Mouse (Mus musculus) kidney, embryonic 14.5 days (tissue): ENCODE measurements around the gene Krt34. TPM values are rescaled to one million over a fixed set of nuclear protein-coding genes. Genes with fewer than 3 reads are reported as not detected.

ENCODE experiments used
- ATAC-seq: fragments of 200-750 bp; cut with Nextera tagmentation; 2 replicates; pipeline ENCODE4 v1.8.0; 2017; ENCODE audit warnings: moderate number of reproducible peaks, mild to moderate bottlenecking, moderate TSS enrichment, moderate library complexity; ENCODE audit not compliant: low FRiP score, low TSS enrichment
- H3K27ac ChIP-seq: fragments of 300-500 bp; sonication (generic); 2 replicates; pipeline ENCODE4 v1.5.1; 2014; ENCODE audit warnings: low read depth, mild to moderate bottlenecking, low read length, moderate library complexity, mixed read lengths
- H3K27me3 ChIP-seq: fragments of 300-500 bp; sonication (generic); 2 replicates; pipeline ENCODE4 v1.6.1; 2014; ENCODE audit warnings: mild to moderate bottlenecking, low read length; ENCODE audit not compliant: control insufficient read depth, insufficient read depth
- H3K36me3 ChIP-seq: fragments of 300-500 bp; sonication (generic); 2 replicates; pipeline ENCODE4 v1.6.1; 2014; ENCODE audit warnings: low read length, mixed read lengths; ENCODE audit not compliant: control insufficient read depth, insufficient read depth
- H3K4me1 ChIP-seq: fragments of 300-500 bp; sonication (generic); 2 replicates; pipeline ENCODE4 v1.6.1; 2014; ENCODE audit warnings: low read length, mixed read lengths; ENCODE audit not compliant: control insufficient read depth, insufficient read depth
- H3K4me2 ChIP-seq: fragments of 300-500 bp; sonication (generic); replicated peaks from 2 replicates; pipeline ENCODE4 v1.6.1; 2014; ENCODE audit warnings: low read depth, mild to moderate bottlenecking, low read length
- H3K4me3 ChIP-seq: fragments of 300-500 bp; sonication (generic); 2 replicates; pipeline ENCODE4 v1.5.1; 2014; ENCODE audit warnings: mild to moderate bottlenecking, low read length
- H3K9ac ChIP-seq: fragments of 300-500 bp; sonication (generic); 2 replicates; pipeline ENCODE4 v1.6.1; 2014; ENCODE audit warnings: low read depth, mild to moderate bottlenecking, low read length, moderate library complexity
- H3K9me3 ChIP-seq: fragments of 300-500 bp; sonication (generic); 2 replicates; pipeline ENCODE4 v1.6.1; 2016; ENCODE audit warnings: low read length; ENCODE audit not compliant: control insufficient read depth
- WGBS: fragments of 180-500 bp; shearing (Covaris S2); extraction: QIAGEN DNeasy Blood & Tissue Kit; methylation state at CpG from one replicate; pipeline ENCODE4 v1.1.7; 2014; 5-methylcytosine and 5-hydroxymethylcytosine counted together
- polyA plus RNA-seq: library from polyadenylated mRNA; unstranded; fragments of >200 nt; fragmentation: Nextera tagmentation; extraction: Ambion mirVana; gene quantifications from 2 replicates; pipeline ENCODE4 v1.2.1, GENCODE M21; 2014

Gene Krt34
- polyA plus RNA-seq, 1 experiment from 2014 or later = not detected

DNA sequence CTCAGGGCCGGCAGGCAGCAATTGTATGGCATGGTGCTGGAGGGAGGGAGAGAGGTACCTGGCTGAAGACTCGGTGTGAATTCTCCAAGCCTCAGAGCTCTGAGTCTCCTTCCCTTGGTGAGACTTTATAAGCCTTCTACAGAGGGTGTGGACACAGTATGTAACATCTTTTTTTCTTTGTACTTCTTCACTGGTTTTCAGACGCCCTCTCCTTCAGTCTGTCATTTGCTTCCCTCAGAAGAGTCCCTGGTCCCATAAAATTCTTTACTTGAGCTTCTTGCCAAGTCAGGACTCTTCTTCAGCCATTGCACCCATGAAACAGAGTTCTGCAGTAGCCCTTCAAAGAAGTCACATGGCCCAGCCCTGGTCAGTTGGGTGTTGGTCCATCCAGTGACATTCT, 9.1 kb upstream of the Krt34 start, which contains the start of gene Krt31:
Gene Krt31 (minus strand): TSS at position 101 of the 400 bp plus-strand sequence.
- Histone ChIP-seq H3K36me3 (no peaks in the 10 kb centered on the region), H3K27ac (no peak within 1 kb of the TSS), H3K9me3 (no peaks in the 10 kb centered on the region), H3K27me3 (no peaks in the 10 kb centered on the region), H3K9ac (no peak within 1 kb of the TSS), H3K4me3 (no peak within 1 kb of the TSS), H3K4me1 (no peaks in the 10 kb centered on the region), H3K4me2 (no peak within 1 kb of the TSS)
- ATAC-seq = no peak
- 81% methylated on average over 3 of the region's 3 CpGs for WGBS

DNA sequence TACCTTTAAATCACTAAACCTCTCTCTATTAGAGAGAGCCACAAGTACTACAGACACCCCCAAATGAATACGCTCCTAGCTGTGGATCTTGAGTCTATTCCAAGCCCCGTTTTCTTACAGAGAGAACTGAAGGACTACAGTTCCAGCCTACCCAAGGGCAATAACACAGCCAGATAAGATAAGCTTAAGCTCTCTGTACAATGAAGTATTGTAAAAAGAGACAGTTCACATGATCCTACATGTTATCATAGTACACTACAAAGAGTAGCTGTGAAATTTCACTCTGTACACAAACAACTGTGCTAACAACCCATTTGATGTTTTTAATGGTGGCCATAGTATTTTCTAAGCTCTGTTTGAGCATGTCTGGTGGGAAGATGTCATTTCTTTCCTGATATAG, 5.8 kb upstream of the Krt34 start:
- no peak overlapping the region for H3K9ac ChIP-seq
- H3K27me3 ChIP-seq = no peaks in the 10 kb centered on the region
- no peaks in the 10 kb centered on the region for H3K9me3 ChIP-seq
- no peaks in the 10 kb centered on the region for H3K4me1 ChIP-seq
- no peaks in the 10 kb centered on the region for H3K36me3 ChIP-seq
- ATAC-seq = no peak
- no peak overlapping the region for H3K27ac ChIP-seq
- H3K4me2 ChIP-seq = no peak overlapping the region
- WGBS = 87% methylated on average over 2 of the region's 2 CpGs
- H3K4me3 ChIP-seq = no peak overlapping the region

DNA sequence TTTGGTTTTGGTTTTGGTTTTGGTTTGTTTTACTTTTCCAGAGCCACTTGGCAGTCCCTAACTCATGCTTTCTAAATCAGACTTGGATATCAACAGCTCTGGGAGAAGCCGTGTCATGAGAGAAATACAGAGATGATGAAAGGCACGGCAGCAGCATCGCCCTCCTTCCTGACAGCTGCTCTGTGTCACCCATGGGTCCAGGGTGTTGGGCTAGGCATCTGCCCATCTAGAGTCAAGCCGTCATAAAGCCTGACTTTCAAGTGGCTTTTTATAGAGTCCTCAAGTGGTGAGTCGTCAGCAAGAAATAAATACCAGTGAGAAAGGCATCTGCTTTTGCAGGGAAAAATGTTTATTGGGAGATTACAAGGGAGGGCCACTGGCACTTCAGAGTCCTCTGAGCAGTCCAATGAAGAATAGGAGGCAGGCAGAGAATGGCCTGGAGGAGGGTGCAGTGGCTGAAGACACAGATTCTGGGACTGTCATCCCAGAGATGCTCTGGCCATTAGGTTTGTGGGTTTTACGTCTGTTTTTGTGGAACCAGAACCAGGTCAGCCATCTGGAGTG, 5.0 kb upstream of the Krt34 start:
- H3K9me3 ChIP-seq = no peaks in the 10 kb centered on the region
- H3K27ac ChIP-seq = no peak overlapping the region
- H3K4me2 ChIP-seq = no peak overlapping the region
- no peak overlapping the region for H3K9ac ChIP-seq
- WGBS = 73% methylated on average over 6 of the region's 6 CpGs
- no peaks in the 10 kb centered on the region for H3K36me3 ChIP-seq
- no peaks in the 10 kb centered on the region for H3K27me3 ChIP-seq
- no peak overlapping the region for H3K4me3 ChIP-seq
- no peaks in the 10 kb centered on the region for H3K4me1 ChIP-seq
- no peak for ATAC-seq

DNA sequence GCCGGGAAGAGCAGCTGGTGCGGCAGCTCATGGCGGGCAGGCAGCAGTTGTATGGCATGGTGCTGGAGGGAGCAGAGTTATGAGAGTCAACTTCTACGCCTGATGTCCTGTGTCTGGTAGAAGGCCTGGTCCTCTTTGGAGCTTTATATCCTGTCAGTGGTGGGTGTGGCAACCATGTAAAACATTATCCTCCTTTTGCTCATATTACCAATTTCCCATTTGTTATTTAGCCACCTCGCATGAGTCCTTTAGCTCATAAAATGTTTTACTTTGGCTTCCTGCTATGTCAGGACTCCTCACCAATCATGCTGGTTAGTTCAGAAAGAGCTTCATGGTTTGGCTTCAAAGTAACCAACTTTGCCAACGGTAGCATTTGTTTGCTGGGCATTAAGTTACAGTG, 11.6 kb downstream of the Krt34 start, which contains the start of gene Krt33b:
Gene Krt33b (minus strand): TSS at position 101 of the 400 bp plus-strand sequence.
- ATAC-seq = no peak
- Histone ChIP-seq H3K4me3 (no peak within 1 kb of the TSS), H3K4me1 (no peaks in the 10 kb centered on the region), H3K27me3 (no peaks in the 10 kb centered on the region), H3K9me3 (no peaks in the 10 kb centered on the region), H3K27ac (no peak within 1 kb of the TSS), H3K9ac (no peak within 1 kb of the TSS), H3K4me2 (no peak within 1 kb of the TSS), H3K36me3 (no peaks in the 10 kb centered on the region)
- 87% methylated on average over 6 of the region's 6 CpGs for WGBS

DNA sequence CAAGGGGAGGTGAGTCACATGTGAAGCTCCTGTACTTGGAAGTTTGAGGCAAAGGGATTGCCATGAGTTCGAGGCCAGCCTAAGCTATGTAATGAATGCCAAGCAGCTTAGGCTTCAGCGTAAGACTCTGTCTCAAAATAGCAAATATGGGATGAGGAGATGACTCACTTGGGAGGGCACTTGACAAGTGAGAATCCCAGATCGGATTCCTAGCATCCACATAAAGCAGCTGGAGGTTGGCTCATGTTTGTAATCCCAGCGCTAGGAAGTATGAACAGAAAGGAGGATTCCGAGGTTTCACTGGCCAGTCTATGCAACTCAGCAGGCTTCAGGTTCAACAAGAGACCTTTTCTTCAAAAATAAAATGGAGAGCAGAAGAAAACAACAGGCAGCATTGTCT, 19.9 kb downstream of the Krt34 start:
- H3K4me3 ChIP-seq = no peak overlapping the region
- no peaks in the 10 kb centered on the region for H3K4me1 ChIP-seq
- no peaks in the 10 kb centered on the region for H3K27me3 ChIP-seq
- ATAC-seq = no peak
- no peaks in the 10 kb centered on the region for H3K36me3 ChIP-seq
- 79% methylated on average over 5 of the region's 5 CpGs for WGBS
- no peak overlapping the region for H3K4me2 ChIP-seq
- H3K9ac ChIP-seq = no peak overlapping the region
- no peak overlapping the region for H3K27ac ChIP-seq
- H3K9me3 ChIP-seq = no peaks in the 10 kb centered on the region

DNA sequence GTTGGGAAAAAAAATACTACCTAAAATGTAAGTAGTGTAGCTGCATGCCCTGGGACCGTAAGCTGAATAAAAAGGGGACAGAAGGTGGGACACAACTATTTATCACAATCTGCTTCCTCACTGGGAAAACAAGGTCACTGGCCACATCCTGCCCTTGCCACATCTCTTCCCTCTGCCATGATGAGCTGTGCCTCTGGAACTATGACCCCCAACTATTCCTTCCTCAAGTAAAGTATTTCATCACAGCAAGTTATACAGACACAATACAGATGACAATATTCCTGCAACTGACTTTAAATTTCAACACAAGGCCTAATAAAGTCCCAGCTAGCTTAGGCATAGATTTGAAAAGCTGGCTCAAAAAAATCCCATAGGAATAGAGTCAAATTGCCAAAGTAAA, 21.9 kb downstream of the Krt34 start:
- H3K4me1 ChIP-seq = no peaks in the 10 kb centered on the region
- no peaks in the 10 kb centered on the region for H3K36me3 ChIP-seq
- no peak for ATAC-seq
- WGBS = 91% methylated on average over 1 of the region's 1 CpGs
- no peak overlapping the region for H3K4me2 ChIP-seq
- no peak overlapping the region for H3K4me3 ChIP-seq
- H3K27me3 ChIP-seq = no peaks in the 10 kb centered on the region
- H3K9me3 ChIP-seq = no peaks in the 10 kb centered on the region
- no peak overlapping the region for H3K27ac ChIP-seq
- no peak overlapping the region for H3K9ac ChIP-seq

DNA sequence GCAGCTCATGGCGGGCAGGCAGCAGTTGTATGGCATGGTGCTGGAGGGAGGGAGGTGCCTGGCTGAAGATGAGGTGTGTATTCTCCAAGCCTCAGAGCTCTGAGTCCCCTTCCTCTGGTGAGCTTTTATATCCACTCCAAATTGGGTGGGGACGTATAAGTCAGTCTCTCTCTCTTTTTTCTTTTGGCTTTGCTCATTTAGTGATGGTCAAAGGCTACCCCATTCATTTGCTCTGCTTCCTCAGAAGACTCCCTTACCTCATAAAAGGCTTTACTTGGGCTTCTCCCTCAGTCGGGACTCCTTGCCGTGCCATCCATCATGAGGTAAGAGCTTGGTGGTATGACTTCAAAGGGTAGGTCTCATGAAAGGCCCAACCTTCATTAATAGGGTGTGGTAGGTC, 25.2 kb downstream of the Krt34 start, which contains the start of gene Krt33a:
Gene Krt33a (minus strand): TSS at position 101 of the 400 bp plus-strand sequence.
- Histone ChIP-seq H3K4me1 (no peaks in the 10 kb centered on the region), H3K36me3 (no peaks in the 10 kb centered on the region), H3K27ac (no peak within 1 kb of the TSS), H3K9ac (no peak within 1 kb of the TSS), H3K27me3 (no peaks in the 10 kb centered on the region), H3K4me2 (no peak within 1 kb of the TSS), H3K4me3 (no peak within 1 kb of the TSS), H3K9me3 (no peaks in the 10 kb centered on the region)
- ATAC-seq = no peak
- 80% methylated on average over 4 of the region's 4 CpGs for WGBS

DNA sequence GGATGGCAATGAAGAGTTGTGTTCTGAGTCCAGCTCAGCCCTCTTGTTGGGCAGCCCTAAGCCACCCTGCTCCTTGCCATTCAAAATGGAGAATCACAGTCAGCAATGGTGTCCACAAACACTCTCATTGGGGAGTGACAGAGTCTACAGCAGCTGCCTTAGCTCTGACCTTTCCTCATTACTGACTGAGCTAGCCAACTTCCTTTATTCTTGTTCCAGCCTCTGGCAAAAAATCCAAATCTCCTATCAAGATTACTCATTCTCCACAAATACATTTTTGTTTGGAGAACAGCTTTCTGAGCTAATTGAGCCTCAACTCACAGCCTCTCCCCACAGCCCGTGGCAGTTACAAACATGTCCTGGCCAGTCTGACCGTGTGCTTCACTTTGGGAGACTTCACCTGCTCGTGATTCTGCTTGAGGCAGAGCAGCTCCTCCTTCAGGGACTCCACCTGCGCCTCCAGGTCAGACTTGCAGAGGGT, 27.6 kb downstream of the Krt34 start:
- H3K27me3 ChIP-seq = no peaks in the 10 kb centered on the region
- 65% methylated on average over 4 of the region's 4 CpGs for WGBS
- H3K36me3 ChIP-seq = no peaks in the 10 kb centered on the region
- H3K4me3 ChIP-seq = no peak overlapping the region
- no peak for ATAC-seq
- no peak overlapping the region for H3K9ac ChIP-seq
- H3K27ac ChIP-seq = no peak overlapping the region
- H3K4me1 ChIP-seq = no peaks in the 10 kb centered on the region
- H3K9me3 ChIP-seq = no peaks in the 10 kb centered on the region
- no peak overlapping the region for H3K4me2 ChIP-seq

DNA sequence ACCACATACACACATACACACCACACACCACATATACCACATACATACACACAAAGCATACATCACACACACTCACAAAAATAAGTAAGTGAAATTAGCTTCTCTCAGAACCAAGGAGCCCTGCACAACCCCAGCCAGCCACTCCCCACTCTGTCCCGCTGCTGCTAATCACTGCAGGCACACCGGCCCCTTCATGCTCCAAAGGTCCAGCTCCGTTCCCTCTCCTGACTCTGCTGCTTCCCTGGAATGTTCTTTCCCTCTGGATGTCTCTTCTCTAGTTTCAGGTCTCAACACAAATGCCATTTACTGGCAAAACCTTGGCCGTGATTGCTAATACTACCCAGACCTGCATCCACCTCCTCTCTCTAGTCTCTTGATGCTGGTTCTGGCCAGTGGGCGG, 30.7 kb downstream of the Krt34 start:
- H3K27ac ChIP-seq = no peak overlapping the region
- H3K27me3 ChIP-seq = no peaks in the 10 kb centered on the region
- no peaks in the 10 kb centered on the region for H3K4me1 ChIP-seq
- no peak for ATAC-seq
- no peaks in the 10 kb centered on the region for H3K9me3 ChIP-seq
- no peaks in the 10 kb centered on the region for H3K36me3 ChIP-seq
- no peak overlapping the region for H3K9ac ChIP-seq
- no peak overlapping the region for H3K4me3 ChIP-seq
- H3K4me2 ChIP-seq = no peak overlapping the region
- WGBS = 61% methylated on average over 5 of the region's 5 CpGs
